Mouse (Mus musculus) thymus, adult 2 months (tissue): ENCODE results near the gene Ppp1r21.

Experiments used
- CTCF ChIP-seq: fragments of 200-500 bp; IDR thresholded peaks from 2 replicates; pipeline ENCODE4 v1.5.1; 2012; ENCODE audit warnings: mild to moderate bottlenecking, control low read depth, low read length, moderate library complexity, borderline replicate concordance; ENCODE audit not compliant: control insufficient read depth, poor library complexity, insufficient read depth; ENCODE audit errors: extremely low read depth
- POLR2A ChIP-seq: fragments of 200-500 bp; IDR thresholded peaks from 2 replicates; pipeline ENCODE4 v1.6.1; 2012; ENCODE audit warnings: mild to moderate bottlenecking, low read length, control low read depth, moderate library complexity; ENCODE audit not compliant: control insufficient read depth, poor library complexity, insufficient read depth; ENCODE audit errors: extremely low read depth

- no peak for TF ChIP-seq POLR2A
- TF ChIP-seq CTCF = no peak
These were observed 106.2 kb downstream of the Ppp1r21 start for GRCm38 (mm10) chr17:88636076-88636475.
